Mouse (Mus musculus): Measurements from ENCODE around the gene Lrrc4. TPM values are rescaled to one million over a fixed set of nuclear protein-coding genes. Genes with fewer than 3 reads are reported as not detected.
A peak's percentile ranks its signal among the peaks of the same experiment; 100 is the strongest.

The Lrrc4 gene
- total RNA-seq, 2 experiments from 2014 or later = 1.0 to 1.1 TPM

GRCm38 (mm10) chr6:28854598-28854997 lies 23.1 kb upstream of the Lrrc4 start:
- DNase-seq = no peak

- no peak for DNase-seq
Measured at GRCm38 (mm10) chr6:28853654-28854053, 22.1 kb upstream of the Lrrc4 start.

- DNase-seq = no peak
Measured at GRCm38 (mm10) chr6:28853164-28853563, 21.6 kb upstream of the Lrrc4 start.

- no peak for DNase-seq
Measured at GRCm38 (mm10) chr6:28852342-28852741, 20.8 kb upstream of the Lrrc4 start.

- no peak for DNase-seq
Measured at GRCm38 (mm10) chr6:28850326-28850900, 18.9 kb upstream of the Lrrc4 start.

GRCm38 (mm10) chr6:28849317-28849716 lies 17.8 kb upstream of the Lrrc4 start:
- DNase-seq = no peak

- DNase-seq = no peak
Measured at GRCm38 (mm10) chr6:28848891-28849290, 17.3 kb upstream of the Lrrc4 start.

GRCm38 (mm10) chr6:28848285-28848794 lies 16.8 kb upstream of the Lrrc4 start:
- no peak for DNase-seq

- DNase-seq = no peak
Measured at GRCm38 (mm10) chr6:28847616-28848015, 16.1 kb upstream of the Lrrc4 start.

- no peak for DNase-seq
Measured at GRCm38 (mm10) chr6:28845610-28846009, 14.1 kb upstream of the Lrrc4 start.

- no peak for DNase-seq
Measured at GRCm38 (mm10) chr6:28842375-28843276, 11.1 kb upstream of the Lrrc4 start.

GRCm38 (mm10) chr6:28841569-28841968 lies 10.0 kb upstream of the Lrrc4 start:
- DNase-seq = no peak

GRCm38 (mm10) chr6:28836600-28836999 lies 5.1 kb upstream of the Lrrc4 start:
- DNase-seq = no peak

GRCm38 (mm10) chr6:28834046-28834445 lies 2.5 kb upstream of the Lrrc4 start:
- DNase-seq = no peak

GRCm38 (mm10) chr6:28833380-28833822 lies 1.9 kb upstream of the Lrrc4 start:
- peak; percentile 45 for DNase-seq

GRCm38 (mm10) chr6:28832751-28833291 lies 1.3 kb upstream of the Lrrc4 start:
- peak; percentile 40 for DNase-seq

- DNase-seq = peak; percentile 48
Measured at GRCm38 (mm10) chr6:28831854-28832750, 555 bp upstream of the Lrrc4 start.

- DNase-seq = no peak
Measured at GRCm38 (mm10) chr6:28830306-28830705, 1.2 kb downstream of the Lrrc4 start.

- DNase-seq = no peak
Measured at GRCm38 (mm10) chr6:28828593-28828992, 3.0 kb downstream of the Lrrc4 start.

GRCm38 (mm10) chr6:28827565-28827964 lies 4.0 kb downstream of the Lrrc4 start:
- no peak for DNase-seq

GRCm38 (mm10) chr6:28826689-28827389 lies 4.7 kb downstream of the Lrrc4 start:
- DNase-seq = no peak

Measured in gastrocnemius, postnatal 10 days (tissue).